Mouse (Mus musculus) forebrain, embryonic 15.5 days (tissue): ENCODE data around the gene Man2a2. TPM values are rescaled to one million over a fixed set of nuclear protein-coding genes. Genes with fewer than 3 reads are reported as not detected.
"Not testable (repeated sequence)": the region's sequence is repeated elsewhere in the genome, so short reads cannot be mapped to it uniquely, and the experiment has no call there.

Experiments used
- ATAC-seq: fragments of 200-750 bp; cut with Nextera tagmentation; replicated peaks from 2 replicates; pipeline ENCODE4 v1.8.0; 2017; ENCODE audit warnings: mild to moderate bottlenecking, moderate TSS enrichment, moderate library complexity
- H3K27ac ChIP-seq: fragments of 300-500 bp; sonication (generic); replicated peaks from 2 replicates; pipeline ENCODE4 v1.5.1; 2015; ENCODE audit warnings: mild to moderate bottlenecking, inconsistent platforms
- H3K27me3 ChIP-seq: fragments of 300-500 bp; sonication (generic); 2 replicates; pipeline ENCODE4 v1.6.1; 2015; ENCODE audit warnings: inconsistent platforms
- H3K36me3 ChIP-seq: fragments of 300-500 bp; sonication (generic); 2 replicates; pipeline ENCODE4 v1.6.1; 2015; ENCODE audit warnings: mild to moderate bottlenecking, inconsistent platforms
- H3K4me1 ChIP-seq: fragments of 300-500 bp; sonication (generic); 2 replicates; pipeline ENCODE4 v1.6.1; 2015; ENCODE audit warnings: inconsistent platforms
- H3K4me2 ChIP-seq: fragments of 300-500 bp; sonication (generic); replicated peaks from 2 replicates; pipeline ENCODE4 v1.6.1; 2015; ENCODE audit warnings: mild to moderate bottlenecking, inconsistent platforms
- H3K4me3 ChIP-seq: fragments of 300-500 bp; sonication (generic); 2 replicates; pipeline ENCODE4 v1.5.1; 2015; ENCODE audit warnings: mild to moderate bottlenecking, inconsistent platforms
- H3K9ac ChIP-seq: fragments of 300-500 bp; sonication (generic); replicated peaks from 2 replicates; pipeline ENCODE4 v1.6.1; 2015; ENCODE audit warnings: mild to moderate bottlenecking, inconsistent platforms
- H3K9me3 ChIP-seq: fragments of 300-500 bp; sonication (generic); 2 replicates; pipeline ENCODE4 v1.6.1; 2016; ENCODE audit warnings: inconsistent platforms
- WGBS: fragments of 180-500 bp; shearing (Covaris S2); methylation state at CpG from one replicate; pipeline ENCODE4 v1.1.7; 2015; ENCODE audit warnings: mixed read lengths; 5-methylcytosine and 5-hydroxymethylcytosine counted together
- polyA plus RNA-seq: library from polyadenylated mRNA; unstranded; fragments of >200 nt; fragmentation: Nextera tagmentation; extraction: Ambion mirVana; gene quantifications from 2 replicates; pipeline ENCODE4 v1.2.1, GENCODE M21; 2015

Man2a2 gene
- polyA plus RNA-seq, 1 experiment from 2014 or later = 19.2 TPM

- ATAC-seq = peak; percentile 39
- under 1% methylated on average over 25 of the region's 25 CpGs for WGBS
- no peaks in the 10 kb centered on the region for H3K27me3 ChIP-seq
These were observed 28.3 kb downstream of the Man2a2 start, which contains the start of gene Hddc3 for GRCm38 (mm10) chr7:80342858-80343257. Gene Hddc3, plus strand, starts transcription at chr7:80343104.

GRCm38 (mm10) chr7:80341793-80342192 lies 29.4 kb downstream of the Man2a2 start:
- H3K27ac ChIP-seq = no peak overlapping the region
- no peaks in the 10 kb centered on the region for H3K27me3 ChIP-seq
- no peak overlapping the region for H3K4me3 ChIP-seq
- H3K4me2 ChIP-seq = no peak overlapping the region
- H3K9me3 ChIP-seq = no peaks in the 10 kb centered on the region
- H3K4me1 ChIP-seq = peaks cover 39% of the 10 kb centered on the region
- WGBS = 79% methylated on average over 7 of the region's 7 CpGs
- no peak for ATAC-seq
- H3K9ac ChIP-seq = no peak overlapping the region
- H3K36me3 ChIP-seq = peaks cover 7% of the 10 kb centered on the region

More at GRCm38 (mm10) chr7:80342858-80343257, 28.3 kb downstream of the Man2a2 start, which contains the start of gene Hddc3:
- no peaks in the 10 kb centered on the region for H3K9me3 ChIP-seq
- H3K36me3 ChIP-seq = no peaks in the 10 kb centered on the region
- H3K4me2 ChIP-seq = peak within 1 kb of the TSS; percentile 79
- H3K9ac ChIP-seq = peak within 1 kb of the TSS; percentile 60
- peak within 1 kb of the TSS; percentile 44 for H3K4me3 ChIP-seq
- H3K4me1 ChIP-seq = peaks cover 37% of the 10 kb centered on the region
- H3K27ac ChIP-seq = peak within 1 kb of the TSS; percentile 80

- H3K4me1 ChIP-seq = peaks cover 39% of the 10 kb centered on the region
- H3K9ac ChIP-seq = peak within 1 kb of the TSS; percentile 82
- 3% methylated on average over 11 of the region's 11 CpGs for WGBS
- ATAC-seq = peak; percentile 30; the same call in 1 of the 2 replicates
- H3K27me3 ChIP-seq = no peaks in the 10 kb centered on the region
- no peaks in the 10 kb centered on the region for H3K9me3 ChIP-seq
- H3K27ac ChIP-seq = peak within 1 kb of the TSS; percentile 92
- peak within 1 kb of the TSS; percentile 84 for H3K4me3 ChIP-seq
- peak within 1 kb of the TSS; percentile 94 for H3K4me2 ChIP-seq
- peaks cover 17% of the 10 kb centered on the region for H3K36me3 ChIP-seq
These were observed 30.4 kb downstream of the Man2a2 start, which contains the start of gene Unc45a for GRCm38 (mm10) chr7:80340793-80341192. Gene Unc45a, minus strand, starts transcription at chr7:80341005.

GRCm38 (mm10) chr7:80339793-80340628 lies 31.2 kb downstream of the Man2a2 start:
- Histone ChIP-seq H3K4me3 (peak overlapping the region; percentile 84), H3K36me3 (peaks cover 25% of the 10 kb centered on the region), H3K9me3 (no peaks in the 10 kb centered on the region), H3K27ac (peak overlapping the region; percentile 92), H3K27me3 (no peaks in the 10 kb centered on the region), H3K4me1 (peaks cover 41% of the 10 kb centered on the region), H3K9ac (peak overlapping the region; percentile 82), H3K4me2 (peak overlapping the region; percentile 94)
- WGBS = 1% methylated on average over 45 of the region's 45 CpGs
- peak; percentile 97 for ATAC-seq

GRCm38 (mm10) chr7:80339371-80339770 lies 31.8 kb downstream of the Man2a2 start:
- Histone ChIP-seq H3K9ac (peak overlapping the region; percentile 82), H3K27me3 (no peaks in the 10 kb centered on the region), H3K27ac (peak overlapping the region; percentile 68), H3K4me1 (peaks cover 41% of the 10 kb centered on the region), H3K4me2 (peak overlapping the region; percentile 94), H3K4me3 (peak overlapping the region; percentile 84), H3K9me3 (no peaks in the 10 kb centered on the region), H3K36me3 (peaks cover 32% of the 10 kb centered on the region)
- ATAC-seq = no peak
- 3% methylated on average over 17 of the region's 17 CpGs for WGBS

- peaks cover 55% of the 10 kb centered on the region for H3K36me3 ChIP-seq
- H3K9ac ChIP-seq = no peak overlapping the region
- H3K4me2 ChIP-seq = no peak overlapping the region
- peaks cover 29% of the 10 kb centered on the region for H3K4me1 ChIP-seq
- H3K9me3 ChIP-seq = no peaks in the 10 kb centered on the region
- no peaks in the 10 kb centered on the region for H3K27me3 ChIP-seq
- H3K27ac ChIP-seq = no peak overlapping the region
- no peak for ATAC-seq
- 94% methylated on average over 3 of the region's 3 CpGs for WGBS
- H3K4me3 ChIP-seq = no peak overlapping the region
These were observed 34.2 kb downstream of the Man2a2 start for GRCm38 (mm10) chr7:80336932-80337331.

- H3K36me3 ChIP-seq = peaks cover 76% of the 10 kb centered on the region
- H3K4me2 ChIP-seq = no peak overlapping the region
- no peak overlapping the region for H3K27ac ChIP-seq
- H3K9me3 ChIP-seq = no peaks in the 10 kb centered on the region
- no peak overlapping the region for H3K4me3 ChIP-seq
- ATAC-seq = no peak
- peaks cover 20% of the 10 kb centered on the region for H3K4me1 ChIP-seq
- WGBS = 94% methylated on average over 4 of the region's 4 CpGs
- H3K9ac ChIP-seq = no peak overlapping the region
- H3K27me3 ChIP-seq = no peaks in the 10 kb centered on the region
These were observed 36.3 kb downstream of the Man2a2 start for GRCm38 (mm10) chr7:80334848-80335247.

GRCm38 (mm10) chr7:80331433-80331832 lies 39.7 kb downstream of the Man2a2 start:
- Histone ChIP-seq H3K36me3 (peaks cover 96% of the 10 kb centered on the region), H3K4me3 (no peak overlapping the region), H3K4me2 (no peak overlapping the region), H3K27ac (no peak overlapping the region), H3K9me3 (no peaks in the 10 kb centered on the region), H3K27me3 (no peaks in the 10 kb centered on the region), H3K4me1 (0 out of 2 replicates have a peak, but pooled peaks cover 3% of the 10 kb centered on the region), H3K9ac (no peak overlapping the region)
- no peak for ATAC-seq
- WGBS = 95% methylated on average over 19 of the region's 19 CpGs

GRCm38 (mm10) chr7:80330278-80330677 lies 40.9 kb downstream of the Man2a2 start:
- WGBS = 81% methylated on average over 8 of the region's 8 CpGs
- Histone ChIP-seq H3K4me1 (0 out of 2 replicates have a peak, but pooled peaks cover 1% of the 10 kb centered on the region), H3K36me3 (peaks cover 96% of the 10 kb centered on the region), H3K27ac (no peak overlapping the region), H3K4me2 (no peak overlapping the region), H3K9ac (no peak overlapping the region), H3K9me3 (no peaks in the 10 kb centered on the region), H3K27me3 (no peaks in the 10 kb centered on the region), H3K4me3 (no peak overlapping the region)
- no peak for ATAC-seq

- Histone ChIP-seq H3K9me3 (no peaks in the 10 kb centered on the region), H3K36me3 (peaks cover 59% of the 10 kb centered on the region), H3K9ac (no peak overlapping the region), H3K4me3 (no peak overlapping the region), H3K27me3 (no peaks in the 10 kb centered on the region), H3K4me2 (no peak overlapping the region), H3K27ac (no peak overlapping the region), H3K4me1 (peaks cover 17% of the 10 kb centered on the region)
- WGBS = 98% methylated on average over 19 of the region's 19 CpGs
- no peak for ATAC-seq
These were observed 45.1 kb downstream of the Man2a2 start for GRCm38 (mm10) chr7:80326076-80326475.

GRCm38 (mm10) chr7:80325292-80325868 lies 45.8 kb downstream of the Man2a2 start:
- no peak for ATAC-seq
- H3K4me1 ChIP-seq = peaks cover 17% of the 10 kb centered on the region
- H3K4me2 ChIP-seq = no peak overlapping the region
- H3K4me3 ChIP-seq = no peak overlapping the region
- H3K9ac ChIP-seq = no peak overlapping the region
- H3K36me3 ChIP-seq = peaks cover 52% of the 10 kb centered on the region
- H3K27ac ChIP-seq = peak overlapping the region; percentile 16
- 96% methylated on average over 16 of the region's 16 CpGs for WGBS
- H3K9me3 ChIP-seq = no peaks in the 10 kb centered on the region
- no peaks in the 10 kb centered on the region for H3K27me3 ChIP-seq

- WGBS = 51% methylated on average over 5 of the region's 5 CpGs
- H3K4me3 ChIP-seq = peak overlapping the region; percentile 63; the same call in 1 of the 2 replicates
- ATAC-seq, H3K9me3 ChIP-seq, H3K9ac ChIP-seq, H3K27me3 ChIP-seq: not testable (repeated sequence)
- peaks cover 46% of the 10 kb centered on the region for H3K36me3 ChIP-seq
- H3K4me1 ChIP-seq = peaks cover 17% of the 10 kb centered on the region
- H3K4me2 ChIP-seq = 0 out of 2 replicates have a peak overlapping the region, but pooled peaks have one; percentile 65
- peak overlapping the region; percentile 94 for H3K27ac ChIP-seq
These were observed 46.4 kb downstream of the Man2a2 start for GRCm38 (mm10) chr7:80324816-80325119.
